Mouse (Mus musculus): ENCODE measurements at regions not wholly inside any gene's neighbourhood (a gene's known extent, or its start where the extent isn't known, plus 50 kb on each side); places are given as distances from the start of the nearest gene placed in this dataset.

DNA sequence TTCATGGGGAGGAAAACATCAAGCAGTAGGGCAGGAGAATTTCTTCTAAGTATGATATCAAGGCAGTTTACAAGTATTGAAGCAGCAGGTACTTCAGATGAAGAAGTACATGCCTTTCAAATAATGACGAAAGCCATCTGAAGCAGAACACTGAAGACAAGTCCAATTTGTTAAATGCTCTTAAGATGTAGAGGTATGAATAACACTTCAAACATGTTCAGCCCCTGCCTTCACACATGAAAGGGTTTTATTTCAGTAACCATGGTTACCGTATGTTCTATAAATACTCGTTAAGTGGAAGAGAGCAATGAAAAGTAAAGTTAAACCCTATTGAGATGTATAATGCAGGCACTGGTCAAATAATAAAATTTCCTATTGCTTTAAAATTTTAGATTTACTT is 101.8 kb downstream of the Mospd2 start:
- no peak for DNase-seq (ENCODE audit: low read depth)

DNA sequence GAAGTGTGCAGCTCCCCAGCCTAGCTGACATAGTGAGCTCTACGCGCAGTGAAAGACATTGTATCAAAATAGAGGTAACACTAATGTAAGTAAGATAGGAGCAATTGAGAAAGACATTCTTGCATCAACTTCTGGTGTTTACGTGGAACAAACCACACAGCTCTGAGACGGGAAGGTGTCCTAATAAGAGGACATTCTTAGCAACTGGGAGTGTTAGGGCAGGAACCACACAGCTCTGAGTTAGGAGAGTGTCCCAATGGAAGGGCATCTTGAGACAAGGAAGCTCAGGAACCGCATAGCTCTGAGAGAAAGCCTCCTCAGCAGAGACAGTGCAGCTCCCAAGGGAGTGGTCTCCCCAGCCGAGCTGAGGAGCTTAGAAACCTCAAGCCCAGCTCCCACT is 139.8 kb downstream of the Mospd2 start:
- DNase-seq (ENCODE audit: low read depth) = no peak

DNA sequence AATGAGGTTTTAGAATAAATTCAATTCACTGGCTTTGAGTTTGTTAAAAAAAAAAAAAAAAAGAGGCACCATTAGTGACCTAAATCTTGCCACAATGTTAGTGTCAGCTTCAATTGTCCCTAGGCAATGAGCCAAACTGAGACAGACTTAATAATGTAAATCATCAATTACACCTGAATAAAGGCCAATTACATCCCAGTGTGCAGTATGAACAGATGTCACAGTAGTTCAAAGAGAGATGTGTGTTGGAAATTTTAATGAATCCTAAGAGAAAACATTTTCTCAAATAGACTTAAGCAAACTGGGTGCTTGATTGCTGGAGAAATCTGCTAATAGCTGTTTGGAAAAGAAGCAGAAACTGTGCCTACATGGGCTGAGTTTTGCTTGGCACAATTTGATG is 159.3 kb downstream of the Mospd2 start:
- no peak for DNase-seq (ENCODE audit: low read depth)

DNA sequence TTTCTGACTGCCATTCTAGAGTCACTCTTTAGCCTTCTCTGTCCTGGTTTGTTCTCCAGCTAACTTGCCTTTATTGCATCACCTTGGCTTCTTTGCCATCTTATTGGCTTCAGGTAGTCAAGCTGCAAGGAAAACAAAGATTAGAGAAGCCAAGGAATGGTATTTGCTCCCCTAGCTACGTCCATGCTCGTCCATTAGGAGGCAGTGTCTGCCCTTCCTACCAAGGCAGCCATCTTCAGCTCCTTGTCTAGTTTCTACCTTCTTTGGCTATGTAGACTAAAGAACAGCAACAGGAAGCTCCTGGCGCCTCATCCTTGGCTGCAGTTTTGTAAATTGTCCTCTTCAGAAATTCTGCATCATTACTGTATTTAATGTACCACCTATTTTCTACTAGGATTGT is 192.9 kb downstream of the Mospd2 start:
- peak; percentile 0 for DNase-seq (ENCODE audit: low read depth)

DNA sequence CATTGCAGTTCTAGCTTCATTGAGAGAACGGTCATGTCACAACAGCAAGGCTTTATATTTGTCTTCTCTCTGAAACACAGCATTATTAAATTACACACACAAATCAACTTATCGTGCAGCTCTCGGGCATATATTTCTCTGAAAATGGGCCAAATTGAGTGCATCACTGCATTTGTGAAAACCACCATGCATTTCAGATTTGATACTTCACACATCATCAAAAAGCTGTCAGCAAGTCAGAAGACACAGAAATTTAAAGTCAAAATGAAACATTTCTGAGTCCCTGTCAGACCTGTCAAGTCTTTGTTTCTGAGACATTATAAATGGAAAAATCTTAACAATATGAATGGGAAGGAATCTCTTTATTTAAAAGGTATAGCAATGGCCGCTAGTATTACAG is 215.3 kb downstream of the Mospd2 start:
- DNase-seq (ENCODE audit: low read depth) = no peak

DNA sequence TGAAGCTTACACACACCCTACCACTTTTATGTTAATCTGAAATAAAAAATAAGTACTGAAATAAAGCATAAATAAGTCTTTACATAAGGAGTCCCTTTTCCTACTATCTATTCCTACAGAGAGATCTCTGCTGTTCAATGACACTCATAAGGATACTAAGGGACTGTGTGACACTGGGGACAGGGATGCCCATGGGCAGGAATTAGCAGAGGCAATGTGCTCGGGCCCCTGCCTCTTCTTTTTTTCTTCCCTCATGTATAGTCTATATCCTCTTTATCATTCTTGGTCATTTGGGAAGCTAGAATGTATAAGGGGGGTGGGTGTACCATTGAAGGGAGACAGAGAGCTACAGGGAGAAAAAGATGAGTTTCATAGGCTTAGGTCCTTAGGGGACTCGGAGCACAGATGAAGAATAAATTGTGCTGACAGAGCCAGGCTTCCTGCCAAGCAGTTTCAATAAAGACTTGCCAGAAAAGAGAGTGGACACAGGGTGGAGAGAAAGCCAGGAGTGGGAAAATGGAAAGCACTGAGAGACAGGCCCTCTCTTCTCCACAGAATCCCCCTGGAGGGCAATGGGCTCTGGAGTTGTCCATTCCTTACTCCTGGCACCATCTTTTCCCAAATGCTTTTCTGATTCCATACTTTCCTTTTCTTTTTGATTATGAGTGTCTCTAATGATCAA is 216.3 kb downstream of the Mospd2 start:
- DNase-seq (ENCODE audit: low read depth) = no peak

DNA sequence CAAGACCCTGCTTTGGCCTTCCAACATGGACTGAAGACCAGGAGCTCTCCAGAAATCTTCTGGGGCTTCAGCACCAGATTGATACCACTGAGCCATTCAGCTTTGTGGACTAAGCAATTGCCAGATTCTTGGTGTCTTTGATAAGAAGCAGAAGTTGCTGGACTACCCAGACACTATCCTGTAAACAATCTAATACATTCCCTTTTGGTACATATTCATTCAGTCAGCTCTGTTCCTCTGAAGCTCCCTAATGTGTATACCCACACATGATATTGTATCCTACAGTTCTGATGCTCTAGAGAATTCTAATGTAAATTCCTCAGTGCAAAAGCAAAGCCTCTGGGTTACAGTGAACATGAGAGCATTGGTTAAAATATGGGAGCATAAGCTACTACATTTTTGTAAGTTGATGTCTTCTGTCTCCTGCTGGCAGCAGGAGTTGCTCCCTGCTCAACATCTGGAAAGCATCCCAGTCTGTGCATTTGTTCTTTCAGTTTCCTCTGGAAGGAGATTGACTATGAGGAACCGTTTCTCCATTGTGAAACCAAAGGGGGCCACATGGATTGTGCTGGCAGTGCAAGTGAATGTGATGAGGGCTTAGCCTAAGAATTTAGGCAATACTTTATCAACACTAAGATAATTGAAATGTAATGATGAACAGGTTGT is 234.5 kb downstream of the Mospd2 start:
- no peak for DNase-seq (ENCODE audit: low read depth)
